Mouse (Mus musculus): Measurements from ENCODE around the gene Pcsk6.
"Not testable (repeated sequence)": the region's sequence is repeated elsewhere in the genome, so short reads cannot be mapped to it uniquely, and the experiment has no call there.

Pcsk6 gene

DNA sequence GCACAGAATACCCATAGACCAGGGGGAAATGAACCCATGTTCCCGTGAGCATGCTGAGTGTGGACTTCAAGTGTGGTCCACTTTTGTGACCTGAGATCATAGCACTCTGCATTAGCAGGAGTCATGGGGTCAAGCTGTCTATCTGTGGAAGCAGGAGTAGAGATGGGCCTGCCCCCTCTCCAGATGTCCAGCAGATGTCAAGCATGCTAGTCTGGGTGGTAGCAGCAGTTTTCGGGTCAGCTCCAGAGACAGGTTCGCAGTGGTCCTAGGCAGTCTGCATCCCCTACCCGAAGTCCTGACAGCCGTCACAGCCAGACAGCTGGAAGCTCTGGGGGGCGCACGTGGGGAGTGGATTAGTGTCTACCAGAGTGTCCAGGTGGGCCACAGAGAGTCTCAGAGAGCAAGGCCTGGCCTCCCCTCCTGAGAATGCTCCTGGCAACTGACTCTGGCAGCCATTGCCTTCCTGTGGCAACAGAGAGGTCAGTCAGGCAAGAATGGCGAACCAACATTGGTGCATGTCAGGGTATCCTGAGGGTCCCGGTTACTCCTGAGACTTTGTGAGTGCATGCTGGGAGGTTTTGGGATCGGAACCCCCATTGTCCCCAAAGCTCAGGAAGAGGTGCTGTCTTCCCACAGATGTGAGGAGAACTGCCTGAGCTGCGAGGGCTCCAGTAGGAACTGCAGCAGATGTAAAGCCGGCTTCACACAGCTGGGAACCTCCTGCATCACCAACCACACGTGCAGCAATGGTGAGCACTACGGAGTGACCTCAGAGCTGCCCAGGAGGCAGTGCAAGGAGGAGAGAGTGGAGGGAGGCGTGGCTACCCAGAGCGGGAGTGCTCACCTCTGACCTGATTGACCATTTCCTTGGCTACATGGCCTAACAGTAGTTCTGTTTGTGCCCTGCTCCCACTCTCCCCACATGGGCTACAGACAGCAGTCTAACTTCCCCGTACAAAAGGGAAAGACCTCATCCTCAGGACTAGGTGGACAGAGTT, 185.7 kb downstream of the Pcsk6 start:
- ATAC-seq (ENCODE audit: insufficient number of reproducible peaks, low FRiP score, low TSS enrichment): no peak

GRCm38 (mm10) chr7:66047975-66048374, 186.4 kb downstream of the Pcsk6 start:
- ATAC-seq (ENCODE audit: insufficient number of reproducible peaks, low FRiP score, low TSS enrichment): no peak

DNA sequence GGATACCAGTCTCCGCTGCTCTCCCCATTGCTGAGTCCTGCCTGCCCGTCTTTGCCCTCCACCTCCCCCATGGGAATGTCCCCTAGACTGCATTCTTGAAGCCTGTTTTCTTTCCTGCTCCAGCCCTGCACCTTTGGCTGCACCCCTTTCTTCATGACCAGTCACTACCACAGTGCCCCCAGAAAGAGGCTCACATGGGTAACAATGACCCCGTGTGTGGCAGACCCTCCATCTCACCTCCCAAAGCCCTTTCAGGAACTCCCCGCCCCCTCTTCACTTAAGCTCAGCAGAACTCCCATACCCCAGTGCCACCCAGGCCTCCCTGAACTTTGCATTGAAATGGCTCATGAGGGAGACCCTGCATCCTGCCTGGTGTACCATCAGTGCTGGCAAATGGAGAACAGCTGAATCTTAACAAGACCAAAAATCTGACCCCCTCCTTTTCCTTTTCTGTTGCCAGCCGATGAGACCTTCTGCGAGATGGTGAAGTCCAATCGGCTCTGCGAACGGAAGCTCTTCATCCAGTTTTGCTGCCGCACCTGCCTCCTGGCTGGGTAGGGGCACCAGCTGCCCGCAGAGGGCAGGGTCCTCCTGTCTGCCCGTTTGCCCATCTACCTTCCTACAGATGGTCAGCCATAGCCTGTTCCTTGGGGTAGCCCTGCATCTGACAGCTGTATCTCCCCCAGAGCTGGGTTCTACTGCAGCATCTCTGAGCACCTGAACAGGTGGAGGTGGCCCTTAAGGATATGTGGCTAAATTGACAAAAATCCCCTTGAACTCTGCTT, 187.1 kb downstream of the Pcsk6 start:
- no peak for ATAC-seq (ENCODE audit: insufficient number of reproducible peaks, low FRiP score, low TSS enrichment)

GRCm38 (mm10) chr7:66053946-66054483, 192.5 kb downstream of the Pcsk6 start:
- no peak for ATAC-seq (ENCODE audit: insufficient number of reproducible peaks, low FRiP score, low TSS enrichment)

DNA sequence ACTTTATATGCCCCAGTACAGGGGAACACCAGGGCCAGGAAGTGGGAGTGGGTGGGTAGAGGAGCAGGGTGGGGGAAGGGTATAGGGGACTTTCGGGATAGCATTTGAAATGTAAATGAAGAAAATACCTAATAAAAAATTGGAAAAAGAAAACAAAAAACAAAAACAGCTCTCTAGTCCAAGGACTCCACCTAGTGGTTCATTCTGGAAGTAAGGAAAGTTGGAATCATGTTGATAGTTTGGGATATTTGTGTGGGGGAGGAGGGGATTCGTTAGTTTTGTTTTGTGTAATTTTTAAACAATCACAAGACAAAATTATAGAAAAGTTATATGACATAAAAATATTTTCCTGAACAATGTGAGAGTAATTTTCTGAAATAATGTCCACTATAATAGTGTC, 193.8 kb downstream of the Pcsk6 start:
- not testable (repeated sequence) for ATAC-seq (ENCODE audit: insufficient number of reproducible peaks, low FRiP score, low TSS enrichment)

DNA sequence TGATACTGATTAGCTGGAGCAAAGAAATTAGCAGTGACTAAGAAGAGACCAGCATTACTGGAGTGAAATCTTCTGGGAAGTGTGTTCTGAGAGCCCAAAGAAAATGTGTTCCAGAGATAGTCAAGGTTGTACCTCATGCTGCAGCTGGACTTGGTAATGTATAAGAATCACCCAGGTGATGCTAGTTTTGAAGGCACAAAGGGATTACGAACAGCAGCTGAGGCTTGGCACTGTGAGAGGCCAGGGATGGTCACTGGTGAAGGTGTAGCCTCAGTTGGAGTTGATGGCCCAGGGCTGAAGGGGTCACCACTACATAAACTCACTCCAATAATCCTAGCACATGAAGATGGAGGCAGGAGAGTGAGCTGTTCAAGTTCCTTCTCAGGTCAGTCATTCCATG, 197.2 kb downstream of the Pcsk6 start, which contains the start of gene Snrpa1:
Gene Snrpa1 (plus strand): TSS at position 301 of the 400 bp plus-strand sequence.
- ATAC-seq (ENCODE audit: insufficient number of reproducible peaks, low FRiP score, low TSS enrichment): no peak

DNA sequence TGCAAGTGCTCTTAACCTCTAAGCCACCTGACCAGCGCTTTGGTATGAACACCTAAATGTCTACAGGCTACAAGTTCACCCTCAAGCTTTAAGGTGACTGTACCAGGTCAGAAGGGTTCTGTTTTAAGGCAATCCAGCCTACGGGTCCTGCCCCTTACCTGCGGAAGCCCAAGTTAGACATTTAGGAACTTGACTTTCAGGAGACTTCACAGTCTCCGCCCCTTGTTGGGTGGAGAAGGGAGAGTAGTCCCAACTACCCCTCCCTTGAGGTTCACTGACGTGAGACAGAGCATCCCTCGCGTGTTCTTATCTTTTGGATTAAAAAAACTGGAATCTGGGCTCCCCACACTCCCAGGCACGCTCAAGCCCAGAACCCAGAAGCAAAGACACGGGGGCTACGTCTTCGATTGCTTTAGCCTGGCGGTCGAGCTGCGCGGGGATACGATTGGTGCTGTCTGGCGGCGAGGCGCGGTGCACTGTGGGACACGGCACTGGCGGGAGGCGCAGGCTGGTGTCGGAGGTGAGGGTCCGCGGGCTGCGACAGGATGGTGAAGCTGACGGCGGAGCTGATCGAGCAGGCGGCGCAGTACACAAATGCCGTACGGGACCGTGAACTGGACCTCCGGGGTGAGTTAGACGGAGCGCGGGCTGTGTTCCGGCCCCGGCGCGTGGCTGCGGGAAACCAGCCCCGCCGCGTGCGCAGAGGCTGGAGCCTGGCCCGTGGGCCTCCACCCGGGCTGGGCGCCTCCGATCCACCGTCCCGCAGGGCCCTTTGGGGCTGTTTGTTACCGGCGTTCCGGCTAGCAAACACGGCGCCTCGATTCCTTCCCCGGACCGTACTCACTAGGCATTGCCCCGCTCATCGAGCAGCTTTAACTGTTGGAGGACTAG, 198.8 kb downstream of the Pcsk6 start:
- ATAC-seq (ENCODE audit: insufficient number of reproducible peaks, low FRiP score, low TSS enrichment): peak; percentile 91

- ATAC-seq (ENCODE audit: insufficient number of reproducible peaks, low FRiP score, low TSS enrichment): no peak
Measured at GRCm38 (mm10) chr7:66061057-66061456, 199.5 kb downstream of the Pcsk6 start.

DNA sequence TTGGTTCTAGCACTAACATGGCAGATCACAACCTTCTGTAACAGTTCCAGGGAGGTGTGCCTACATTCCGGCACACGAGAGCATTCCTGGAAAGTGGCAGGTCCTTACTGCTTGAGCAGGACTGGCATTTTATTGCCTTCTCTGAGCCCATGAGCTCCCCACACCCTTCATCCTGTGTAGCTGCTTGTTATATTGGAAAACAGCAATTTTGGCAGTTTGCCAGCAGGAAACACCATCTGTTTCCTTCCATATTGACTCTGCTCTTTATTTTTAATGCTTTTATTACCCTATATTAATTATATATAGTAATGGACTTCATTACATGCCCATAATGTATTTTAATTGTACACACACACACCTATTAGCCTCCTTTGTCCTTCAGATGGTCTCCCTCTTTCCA, 214.9 kb downstream of the Pcsk6 start:
- no peak for ATAC-seq (ENCODE audit: insufficient number of reproducible peaks, low FRiP score, low TSS enrichment)

GRCm38 (mm10) chr7:66079364-66080230, 218.1 kb downstream of the Pcsk6 start, which contains the start of gene Selenos:
Gene Selenos (plus strand): TSS chr7:66079649.
- ATAC-seq (ENCODE audit: insufficient number of reproducible peaks, low FRiP score, low TSS enrichment): peak; percentile 99

GRCm38 (mm10) chr7:66080231-66080613, 218.7 kb downstream of the Pcsk6 start:
- no peak for ATAC-seq (ENCODE audit: insufficient number of reproducible peaks, low FRiP score, low TSS enrichment)

GRCm38 (mm10) chr7:66083757-66084156, 222.2 kb downstream of the Pcsk6 start:
- ATAC-seq (ENCODE audit: insufficient number of reproducible peaks, low FRiP score, low TSS enrichment): no peak

DNA sequence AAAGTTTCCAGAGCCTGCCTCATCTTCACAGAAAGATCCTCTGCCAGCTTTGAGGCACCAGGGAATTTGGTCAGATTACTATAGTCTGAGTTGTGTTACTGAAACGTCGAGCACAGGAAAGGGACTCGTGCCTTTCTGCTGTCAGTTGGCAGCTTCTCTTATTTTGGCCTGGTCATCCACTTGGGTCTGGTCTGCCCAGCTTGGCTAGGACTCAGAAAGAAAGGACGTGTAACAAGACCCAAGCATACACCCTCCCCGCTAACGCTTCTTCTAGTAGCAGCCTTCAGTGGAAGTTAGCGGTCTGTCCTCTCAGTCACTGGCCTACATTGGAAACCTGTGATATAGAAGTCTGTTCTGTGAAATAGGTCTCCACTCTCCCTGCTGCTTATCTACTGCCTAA, 223.0 kb downstream of the Pcsk6 start:
- ATAC-seq (ENCODE audit: insufficient number of reproducible peaks, low FRiP score, low TSS enrichment): no peak

DNA sequence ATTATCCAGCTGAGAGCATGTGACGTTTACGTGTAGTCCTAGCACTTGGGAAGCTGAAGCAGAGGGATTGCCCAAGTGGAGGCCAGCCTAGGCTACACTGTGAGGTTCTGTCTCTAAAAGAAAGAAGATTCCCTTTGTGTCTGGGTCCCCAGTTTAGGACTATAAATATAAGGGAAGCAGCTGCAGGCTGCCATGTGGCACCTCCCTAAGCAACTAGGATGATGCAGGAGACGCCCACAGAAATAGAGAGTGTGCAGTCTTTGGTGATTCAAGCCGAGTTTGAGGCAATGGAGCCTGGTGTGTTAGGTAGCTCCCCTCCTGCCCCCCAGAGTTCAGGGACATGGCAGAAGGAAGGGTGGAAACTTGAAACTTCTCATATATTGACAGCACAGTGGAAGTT, 226.1 kb downstream of the Pcsk6 start:
- no peak for ATAC-seq (ENCODE audit: insufficient number of reproducible peaks, low FRiP score, low TSS enrichment)

DNA sequence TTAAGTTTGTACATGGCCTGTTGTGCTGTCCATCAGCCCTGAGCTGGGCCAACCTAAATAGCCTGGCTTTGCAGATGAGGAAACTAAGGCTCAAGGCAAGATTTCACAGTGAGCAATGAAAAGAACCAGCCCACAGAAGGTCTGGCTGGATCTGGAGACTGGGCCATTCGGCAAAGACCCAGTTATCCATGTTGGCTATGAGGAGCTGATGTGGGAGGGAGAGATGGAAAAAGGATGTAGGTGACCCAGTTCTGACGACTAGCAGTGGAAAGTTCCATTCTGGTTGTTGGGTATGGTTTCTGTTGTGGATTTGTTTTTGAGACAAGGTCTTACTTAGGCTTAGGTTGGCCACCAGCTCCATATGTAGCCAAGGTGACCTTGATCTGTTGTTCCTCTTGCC, 226.5 kb downstream of the Pcsk6 start:
- ATAC-seq (ENCODE audit: insufficient number of reproducible peaks, low FRiP score, low TSS enrichment): no peak

DNA sequence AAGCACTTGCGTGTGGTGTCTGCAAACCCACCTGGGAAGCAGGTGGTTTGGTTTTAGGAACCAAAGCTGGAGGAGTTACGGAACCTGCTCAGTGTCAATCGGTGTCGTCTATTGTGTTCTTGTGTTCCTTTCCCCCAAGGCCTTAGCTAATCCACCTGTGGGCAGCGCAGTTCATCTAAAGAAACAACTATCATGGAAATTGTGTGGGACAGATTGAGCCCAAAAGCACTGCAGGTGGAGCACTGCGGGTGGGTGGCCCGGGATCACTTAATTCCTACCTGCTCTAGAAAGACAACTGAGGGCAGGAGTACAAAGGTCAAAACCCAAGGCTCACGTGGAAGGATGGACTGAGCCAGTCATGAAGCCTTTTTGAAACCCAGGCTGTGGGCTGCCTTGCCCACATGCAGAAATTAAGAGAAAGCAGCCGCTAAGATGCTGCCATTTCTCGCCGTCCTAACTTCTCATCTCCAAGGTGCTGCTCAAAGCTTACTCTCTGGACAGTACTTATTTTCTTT, 229.2 kb downstream of the Pcsk6 start:
- ATAC-seq (ENCODE audit: insufficient number of reproducible peaks, low FRiP score, low TSS enrichment): no peak

DNA sequence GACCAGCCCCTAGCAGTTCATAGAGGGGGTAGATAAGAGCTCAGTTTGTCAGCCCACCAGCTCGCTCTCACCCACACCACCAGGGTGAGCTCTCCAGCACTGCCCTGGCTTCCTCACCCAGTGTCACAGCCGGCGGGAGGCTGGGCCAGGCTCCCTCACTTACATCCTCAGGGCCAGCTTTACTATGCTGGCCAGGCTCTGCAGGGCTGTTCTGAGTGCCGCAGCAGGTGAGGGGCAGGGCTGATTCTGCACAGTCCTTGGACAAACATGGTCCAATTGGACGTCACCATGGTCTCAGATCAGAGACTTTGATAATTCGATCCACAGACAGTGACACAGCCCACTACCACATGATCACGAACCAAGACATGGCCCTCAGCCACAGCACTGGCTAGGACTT, 230.0 kb downstream of the Pcsk6 start:
- ATAC-seq (ENCODE audit: insufficient number of reproducible peaks, low FRiP score, low TSS enrichment): no peak

GRCm38 (mm10) chr7:66092656-66093055, 231.1 kb downstream of the Pcsk6 start:
- no peak for ATAC-seq (ENCODE audit: insufficient number of reproducible peaks, low FRiP score, low TSS enrichment)

GRCm38 (mm10) chr7:66094141-66094540, 232.6 kb downstream of the Pcsk6 start:
- ATAC-seq (ENCODE audit: insufficient number of reproducible peaks, low FRiP score, low TSS enrichment): no peak
